Mouse (Mus musculus) myocyte (in vitro differentiated cells): ENCODE results near the gene Ripply3. TPM values are rescaled to one million over a fixed set of nuclear protein-coding genes. Genes with fewer than 3 reads are reported as not detected.
"Not testable (repeated sequence)": the region's sequence is repeated elsewhere in the genome, so short reads cannot be mapped to it uniquely, and the experiment has no call there.

Experiments
- H3K27me3 ChIP-seq: one replicate; pipeline ENCODE4 v1.6.1; 2011; ENCODE audit not compliant: control insufficient read depth, insufficient read depth, insufficient read length
- H3K36me3 ChIP-seq: one replicate; pipeline ENCODE4 v1.6.1; 2011; ENCODE audit not compliant: control insufficient read depth, insufficient read depth
- H3K4me2 ChIP-seq: one replicate; pipeline ENCODE4 v1.6.1; 2011; ENCODE audit warnings: low read depth, control low read depth
- H3K4me3 ChIP-seq: one replicate; pipeline ENCODE4 v1.5.1; 2011; ENCODE audit warnings: mild to moderate bottlenecking, control low read depth, moderate library complexity
- H3K79me2 ChIP-seq: one replicate; pipeline ENCODE4 v1.6.1; 2011; ENCODE audit not compliant: control insufficient read depth, insufficient read depth
- H3ac ChIP-seq: one replicate; pipeline ENCODE4 v1.6.1; 2011; ENCODE audit not compliant: control insufficient read depth, insufficient read length
- CEBPB ChIP-seq: IDR thresholded peaks from 2 replicates; pipeline ENCODE4 v1.6.1; 2011; ENCODE audit warnings: mild to moderate bottlenecking, moderate library complexity; ENCODE audit not compliant: poor library complexity, insufficient read depth, severe bottlenecking
- E2F4 ChIP-seq: IDR thresholded peaks from one replicate; pipeline ENCODE4 v1.6.1; 2011; ENCODE audit warnings: mild to moderate bottlenecking, control low read depth, moderate library complexity; ENCODE audit not compliant: insufficient read depth
- MAX ChIP-seq: IDR thresholded peaks from one replicate; pipeline ENCODE4 v1.6.1; 2011; ENCODE audit warnings: low read depth, mild to moderate bottlenecking, control low read depth
- MYOD1 ChIP-seq, 3 experiments: IDR thresholded peaks; one replicate each; pipeline ENCODE4 v1.6.1; 2011; ENCODE audit warnings: control low read depth in 2 of 3, low read depth in 2 of 3, mild to moderate bottlenecking in 2 of 3, moderate library complexity in 1 of 3; ENCODE audit not compliant: insufficient read length in 2 of 3, control insufficient read depth in 1 of 3
- MYOG ChIP-seq, 3 experiments: IDR thresholded peaks; one replicate each; pipeline ENCODE4 v1.6.1; 2011; ENCODE audit warnings: control low read depth in 2 of 3, low read depth in 2 of 3, mild to moderate bottlenecking in 2 of 3; ENCODE audit not compliant: insufficient read length in 2 of 3, control insufficient read depth in 1 of 3, insufficient read depth in 1 of 3
- POLR2A ChIP-seq: IDR thresholded peaks from one replicate; pipeline ENCODE4 v1.6.1; 2011; ENCODE audit warnings: low read depth, mild to moderate bottlenecking, control low read depth, moderate library complexity; ENCODE audit not compliant: insufficient read length
- POLR2AphosphoS2 ChIP-seq: IDR thresholded peaks from one replicate; pipeline ENCODE4 v1.6.1; 2011; ENCODE audit warnings: low read depth, control low read depth; ENCODE audit not compliant: insufficient read length
- REST ChIP-seq: IDR thresholded peaks from one replicate; pipeline ENCODE4 v1.6.1; 2011; ENCODE audit warnings: mild to moderate bottlenecking, control low read depth, moderate library complexity; ENCODE audit not compliant: insufficient read depth, insufficient read length
- SRF ChIP-seq: IDR thresholded peaks from one replicate; pipeline ENCODE4 v1.6.1; 2011; ENCODE audit warnings: low read depth; ENCODE audit not compliant: control insufficient read depth, insufficient read length
- TCF12 ChIP-seq: IDR thresholded peaks from one replicate; pipeline ENCODE4 v1.6.1; 2011; ENCODE audit warnings: mild to moderate bottlenecking, control low read depth; ENCODE audit not compliant: poor library complexity, insufficient read depth, severe bottlenecking
- TCF3 ChIP-seq: IDR thresholded peaks from one replicate; pipeline ENCODE4 v1.6.1; 2011; ENCODE audit warnings: low read depth, control low read depth; ENCODE audit not compliant: insufficient read length
- USF1 ChIP-seq: IDR thresholded peaks from one replicate; pipeline ENCODE4 v1.6.1; 2011; ENCODE audit warnings: low read depth, mild to moderate bottlenecking, control low read depth, moderate library complexity
- polyA plus RNA-seq: library from polyadenylated mRNA; unstranded; fragments of >200 nt; fragmentation: generic; extraction: Trizol; gene quantifications from one replicate; pipeline ENCODE4 v1.2.1, GENCODE M21; 2012; ENCODE audit warnings: missing spikeins

Gene Ripply3
- polyA plus RNA-seq, 1 experiment = 0.08 TPM

GRCm38 (mm10) chr16:94331233-94331885 lies 3.1 kb downstream of the Ripply3 start:
- no peaks in the 10 kb centered on the region for H3K79me2 ChIP-seq
- H3ac ChIP-seq = no peak overlapping the region
- H3K4me2 ChIP-seq = no peak overlapping the region
- no peak overlapping the region for H3K4me3 ChIP-seq
- peaks cover 7% of the 10 kb centered on the region for H3K27me3 ChIP-seq
- no peaks in the 10 kb centered on the region for H3K36me3 ChIP-seq
- TF ChIP-seq MYOG (IDR thresholded peaks at IDR 0.05; ENCODE audit: control insufficient read depth in 1 of 3, insufficient read depth in 1 of 3, insufficient read length in 2 of 3, low read depth in 2 of 3) (no peak), MYOD1 (IDR thresholded peaks at IDR 0.05; ENCODE audit: control insufficient read depth in 1 of 3, insufficient read length in 2 of 3, low read depth in 2 of 3) (no peak), SRF (no peak), USF1 (no peak), MAX (no peak), TCF3 (no peak), TCF12 (no peak), POLR2AphosphoS2 (no peak)

GRCm38 (mm10) chr16:94331886-94332252 lies 3.6 kb downstream of the Ripply3 start:
- TF ChIP-seq TCF3 (no peak), MYOG (IDR thresholded peaks at IDR 0.05; ENCODE audit: control insufficient read depth in 1 of 3, insufficient read depth in 1 of 3, insufficient read length in 2 of 3, low read depth in 2 of 3) (no peak), TCF12 (no peak), POLR2A (no peak), REST (no peak), E2F4 (no peak), SRF (no peak), CEBPB (no peak), USF1 (no peak), MYOD1 (IDR thresholded peaks at IDR 0.05; ENCODE audit: control insufficient read depth in 1 of 3, insufficient read length in 2 of 3, low read depth in 2 of 3) (no peak)

GRCm38 (mm10) chr16:94335656-94336055 lies 7.4 kb downstream of the Ripply3 start:
- Histone ChIP-seq H3ac (no peak overlapping the region), H3K4me2 (no peak overlapping the region), H3K4me3 (no peak overlapping the region), H3K79me2 (no peaks in the 10 kb centered on the region), H3K27me3 (no peaks in the 10 kb centered on the region), H3K36me3 (no peaks in the 10 kb centered on the region)
- no peak for TF ChIP-seq MYOG (IDR thresholded peaks at IDR 0.05; ENCODE audit: control insufficient read depth in 1 of 3, insufficient read depth in 1 of 3, insufficient read length in 2 of 3, low read depth in 2 of 3)
- no peak for TF ChIP-seq TCF3
- no peak for TF ChIP-seq USF1
- TF ChIP-seq POLR2A = no peak
- TF ChIP-seq TCF12 = no peak
- no peak for TF ChIP-seq MAX
- no peak for TF ChIP-seq CEBPB
- TF ChIP-seq E2F4 = no peak
- TF ChIP-seq REST = no peak
- TF ChIP-seq POLR2AphosphoS2 = no peak
- TF ChIP-seq MYOD1 (IDR thresholded peaks at IDR 0.05; ENCODE audit: control insufficient read depth in 1 of 3, insufficient read length in 2 of 3, low read depth in 2 of 3) = no peak
- no peak for TF ChIP-seq SRF

More at GRCm38 (mm10) chr16:94331886-94332252, 3.6 kb downstream of the Ripply3 start:
- peaks cover 7% of the 10 kb centered on the region for H3K27me3 ChIP-seq
- H3K4me3 ChIP-seq = no peak overlapping the region
- H3K79me2 ChIP-seq = no peaks in the 10 kb centered on the region
- H3ac ChIP-seq = no peak overlapping the region
- H3K4me2 ChIP-seq = no peak overlapping the region
- no peaks in the 10 kb centered on the region for H3K36me3 ChIP-seq

- H3K36me3 ChIP-seq, H3ac ChIP-seq, H3K27me3 ChIP-seq, H3K4me2 ChIP-seq, H3K79me2 ChIP-seq, H3K4me3 ChIP-seq: not testable (repeated sequence)
Observed at GRCm38 (mm10) chr16:94339164-94340160, 11.2 kb downstream of the Ripply3 start.
